Mouse (Mus musculus) layer of hippocampus, postnatal 36 days (tissue): ENCODE measurements around the gene Ccl22. TPM values are rescaled to one million over a fixed set of nuclear protein-coding genes. Genes with fewer than 3 reads are reported as not detected.

ENCODE experiments used
- DNase-seq, 2 experiments: peaks; one replicate each; pipeline ENCODE4 v3.0.0; 2022
- total RNA-seq, 2 experiments: library from RNA; stranded (reverse); gene quantifications; 2 replicates each; pipeline ENCODE4 v1.2.3; 2021

Ccl22 gene
- total RNA-seq, 2 experiments from 2014 or later, result not detected

GRCm38 (mm10) chr8:94779534-94780294, 34.3 kb downstream of the Ccl22 start:
- DNase-seq, result no peak

DNA sequence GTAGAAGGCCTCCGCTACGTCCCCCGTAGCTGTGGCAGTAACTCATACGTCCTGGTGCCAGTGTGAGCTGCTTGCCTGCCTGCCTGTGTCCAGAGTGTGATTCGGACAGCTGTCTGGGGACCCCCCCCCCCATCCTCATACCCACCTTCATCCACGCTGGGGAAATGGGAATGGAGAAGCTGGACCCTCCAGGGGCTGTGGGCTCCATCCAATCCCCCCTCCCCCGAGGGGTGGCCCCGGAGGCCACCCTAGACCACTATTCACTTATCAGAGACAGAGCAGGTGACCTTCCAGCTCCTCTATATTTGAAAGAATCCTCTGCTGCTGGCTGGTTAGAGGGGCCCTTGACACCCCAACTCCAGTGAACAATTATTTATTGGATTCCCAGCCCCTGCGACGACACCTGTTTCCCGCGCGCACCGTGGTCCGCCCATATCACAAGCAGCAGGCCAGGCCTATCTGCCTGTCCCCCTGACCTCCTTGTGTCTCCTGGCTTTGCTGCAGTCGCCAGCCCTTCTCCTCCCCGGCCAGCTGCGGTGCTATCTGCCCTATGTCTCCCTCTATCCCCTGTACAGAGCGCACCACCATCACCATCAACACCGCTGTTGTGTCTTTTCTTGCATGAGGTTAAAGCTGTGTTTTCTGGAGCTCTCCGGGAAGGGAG, 35.2 kb downstream of the Ccl22 start:
- no peak for DNase-seq

GRCm38 (mm10) chr8:94781155-94781837, 35.9 kb downstream of the Ccl22 start:
- no peak for DNase-seq

DNA sequence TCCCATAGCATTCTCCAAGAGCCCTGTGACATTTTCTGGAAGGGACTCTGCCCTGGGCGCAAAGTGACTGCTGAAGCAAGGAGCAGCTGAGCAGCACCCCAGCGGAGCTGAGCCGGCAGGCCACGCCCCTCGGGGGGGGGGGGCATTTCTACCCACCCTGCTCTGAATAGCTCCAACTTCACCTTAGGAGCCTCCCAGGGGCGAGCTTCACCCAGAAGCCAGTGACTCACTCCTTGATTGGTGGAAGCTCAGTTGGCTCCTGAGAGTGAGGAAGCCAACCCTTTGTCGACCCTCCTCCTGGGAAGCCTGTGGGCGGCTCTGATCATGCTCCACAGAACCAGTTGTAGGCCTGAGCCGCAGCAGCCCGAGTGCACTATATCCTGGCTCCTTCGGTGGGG, 36.4 kb downstream of the Ccl22 start:
- no peak for DNase-seq

- DNase-seq, result no peak
Observed at GRCm38 (mm10) chr8:94783890-94784289, 38.5 kb downstream of the Ccl22 start.

DNA sequence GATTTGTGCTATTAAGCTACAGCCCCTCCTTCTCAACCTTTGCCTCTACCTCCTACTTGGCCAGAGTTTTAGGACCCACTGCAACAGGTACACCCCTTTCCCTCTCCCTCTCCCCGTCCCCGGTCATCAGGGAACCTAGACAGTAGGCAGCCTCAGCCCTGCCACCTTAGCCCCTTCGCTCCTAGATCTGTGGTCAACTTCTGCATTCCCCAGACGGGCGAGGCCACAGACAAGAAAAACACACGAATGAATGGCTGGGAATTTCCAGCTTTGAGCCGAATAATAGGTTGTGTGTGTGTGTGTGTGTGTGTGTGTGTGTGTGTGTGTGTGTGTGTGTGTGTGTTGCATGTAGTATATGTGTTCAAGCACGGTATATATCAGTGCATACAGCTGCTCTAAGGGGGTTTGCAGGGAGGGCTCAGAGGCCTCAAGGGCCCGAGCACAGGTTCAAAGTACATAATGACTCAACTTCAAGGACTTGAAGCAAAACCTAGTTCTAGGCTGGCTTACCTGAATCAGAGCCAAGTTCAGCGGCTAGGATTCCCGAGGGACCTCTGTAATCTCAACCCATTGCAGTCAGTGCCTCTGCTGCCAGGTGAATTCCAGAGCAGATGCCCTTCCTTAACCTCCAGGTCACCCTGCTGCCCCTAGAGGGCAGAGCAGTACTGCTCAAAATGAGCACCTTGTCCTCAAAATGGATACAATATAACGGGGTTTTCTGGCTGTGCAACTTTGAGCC, 40.0 kb downstream of the Ccl22 start:
- DNase-seq, result no peak

- no peak for DNase-seq
Observed at GRCm38 (mm10) chr8:94785995-94786595, 40.7 kb downstream of the Ccl22 start.

DNA sequence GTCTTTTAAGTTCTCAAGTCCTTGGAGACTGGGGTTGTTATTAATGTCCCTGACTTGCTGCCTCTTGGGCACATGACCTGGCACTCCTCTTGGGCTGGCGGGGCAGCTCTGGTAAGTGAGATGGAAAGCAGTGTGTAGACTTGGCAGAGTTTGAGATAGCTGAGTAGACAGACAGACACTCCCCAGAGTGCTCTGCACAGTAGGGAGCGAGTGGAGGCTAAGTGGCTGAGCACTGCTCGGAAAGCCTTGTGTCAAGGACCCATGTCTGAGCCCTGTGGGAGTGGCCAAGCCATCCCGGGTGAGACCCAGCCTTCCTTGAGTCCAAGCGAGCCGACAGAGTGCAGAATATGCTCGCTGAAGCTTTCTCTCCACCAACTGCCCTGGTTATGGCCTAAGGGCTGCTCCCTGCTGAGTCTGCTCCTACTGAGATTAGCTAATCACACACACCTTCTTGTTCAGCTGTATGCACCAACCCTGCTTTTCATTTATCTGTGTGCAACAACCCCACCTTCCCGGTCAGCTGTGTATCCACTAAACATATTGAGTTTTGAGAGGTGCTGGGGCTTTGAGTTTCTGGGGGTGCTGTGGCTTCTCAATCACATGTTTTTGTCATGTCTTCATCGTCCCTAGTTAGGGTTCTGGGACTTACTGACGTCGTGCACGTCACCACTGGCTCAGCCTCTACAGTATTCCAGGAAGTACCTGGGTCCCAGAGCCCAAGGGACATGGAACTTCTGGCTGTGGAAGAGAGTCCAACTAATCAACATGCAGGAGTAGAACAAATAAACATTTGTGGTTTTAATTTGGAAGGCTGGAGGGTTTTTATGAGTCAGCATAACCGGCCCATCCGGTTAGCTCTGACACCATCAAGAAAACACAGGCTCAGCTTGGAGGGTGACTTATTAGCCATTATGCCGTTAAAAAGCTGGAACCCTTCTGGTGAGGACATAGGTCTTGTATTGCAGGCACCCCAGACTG, 42.4 kb downstream of the Ccl22 start:
- no peak for DNase-seq

- DNase-seq, result no peak
Observed at GRCm38 (mm10) chr8:94789256-94789955, 44.0 kb downstream of the Ccl22 start.

DNA sequence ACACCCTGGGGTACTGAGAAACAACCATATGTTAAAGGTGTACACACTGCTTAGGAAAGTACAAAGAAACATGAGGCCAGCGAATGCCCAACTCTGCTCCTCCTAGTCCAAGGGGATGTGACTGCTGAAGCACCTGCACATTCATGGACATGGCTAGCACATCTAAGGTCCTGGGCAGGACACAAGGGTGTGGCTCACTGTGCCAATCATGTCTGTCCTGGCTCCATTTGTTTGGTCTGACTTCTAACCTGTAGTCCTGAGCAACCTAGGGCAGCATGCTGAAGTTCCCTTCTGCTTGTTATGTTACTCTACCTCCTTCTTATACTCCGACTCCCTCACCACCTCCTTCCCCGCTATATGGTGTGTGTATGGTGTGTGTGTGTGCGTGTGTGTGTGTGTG, 49.0 kb downstream of the Ccl22 start:
- DNase-seq, result no peak

DNA sequence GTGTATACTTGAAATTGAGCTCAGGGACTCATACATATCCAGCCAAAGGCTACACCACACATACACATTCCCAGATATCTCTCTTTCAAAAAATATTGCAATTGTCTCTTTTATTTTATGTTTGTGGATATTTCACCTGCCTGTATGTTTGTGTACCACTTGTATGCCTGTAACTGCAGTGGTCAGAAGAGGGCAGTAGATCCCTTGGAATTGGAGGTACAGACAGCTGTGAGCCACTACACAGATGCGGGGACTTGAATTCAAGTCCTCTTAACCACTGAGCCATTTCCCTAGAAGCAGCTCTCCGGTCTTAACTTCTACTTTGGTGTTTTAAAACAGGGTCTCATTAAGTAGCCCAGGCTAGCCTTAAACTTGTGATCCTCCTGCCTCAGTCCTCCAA, 49.4 kb downstream of the Ccl22 start:
- DNase-seq, result no peak

- DNase-seq, result no peak
Observed at GRCm38 (mm10) chr8:94800278-94800968, 55.0 kb downstream of the Ccl22 start.

Other genes with a start within 250 kb of the Ccl22 start
- gene Cpne2, start 212.6 kb upstream of the Ccl22 start, total RNA-seq, result 10 to 100 TPM; 37.8 to 44.4 TPM
- gene Rspry1, start 143.7 kb upstream of the Ccl22 start, total RNA-seq, result 10 to 100 TPM; 26.1 to 27.0 TPM
- 10 to 100 TPM; 37.5 to 43.0 TPM for gene Fam192a, start 143.6 kb upstream of the Ccl22 start, total RNA-seq
- gene Arl2bp, start 79.0 kb upstream of the Ccl22 start, total RNA-seq, result 100 to 1,000 TPM; 150 to 161 TPM
- gene Pllp, start 49.3 kb upstream of the Ccl22 start, total RNA-seq, result 10 to 100 TPM; 41.5 to 47.1 TPM
- gene Cx3cl1, start 26.4 kb downstream of the Ccl22 start, total RNA-seq, result 100 to 1,000 TPM; 425 TPM
- 1 to 10 TPM; 3.7 to 4.3 TPM for gene Ccl17, start 64.9 kb downstream of the Ccl22 start, total RNA-seq
- gene Coq9, start 92.7 kb downstream of the Ccl22 start, total RNA-seq, result 10 to 100 TPM; 84.8 to 86.5 TPM
- 10 to 100 TPM; 71.9 to 73.9 TPM for gene Ciapin1, start 92.8 kb downstream of the Ccl22 start, total RNA-seq
- gene Polr2c, start 111.9 kb downstream of the Ccl22 start, total RNA-seq, result 10 to 100 TPM; 62.4 to 71.5 TPM
- gene Dok4, start 130.7 kb downstream of the Ccl22 start, total RNA-seq, result 10 to 100 TPM; 27.4 to 27.6 TPM
- gene Ccdc102a, start 172.5 kb downstream of the Ccl22 start, total RNA-seq, result 1 to 10 TPM; 1.1 to 2.1 TPM
- not detected for gene Adgrg5, start 178.1 kb downstream of the Ccl22 start, total RNA-seq
- gene Adgrg1, start 229.2 kb downstream of the Ccl22 start, total RNA-seq, result 100 to 1,000 TPM in 1 of 2 experiments, 10 to 100 TPM in 1; 79.5 to 104 TPM